Mouse (Mus musculus) activated CD4-positive, CD25-positive, alpha-beta regulatory T cell, adult 4 months (primary cell): ENCODE data around the gene Tet2. TPM values are rescaled to one million over a fixed set of nuclear protein-coding genes. Genes with fewer than 3 reads are reported as not detected.
"Not testable (repeated sequence)": the region's sequence is repeated elsewhere in the genome, so short reads cannot be mapped to it uniquely, and the experiment has no call there.

Experiments used
- ATAC-seq: one replicate; pipeline ENCODE4 v1.8.0; 2017
- polyA plus RNA-seq, 2 experiments: library from polyadenylated mRNA; unstranded; fragments of 100-300 nt; shearing (Covaris generic); gene quantifications; one replicate each; pipeline ENCODE4 v1.2.1; 2017

Gene Tet2
- polyA plus RNA-seq, 2 experiments from 2014 or later = 36.7 to 44.6 TPM

- ATAC-seq = no peak
Measured at GRCm38 (mm10) chr3:133548613-133549012, 3.7 kb upstream of the Tet2 start.

DNA sequence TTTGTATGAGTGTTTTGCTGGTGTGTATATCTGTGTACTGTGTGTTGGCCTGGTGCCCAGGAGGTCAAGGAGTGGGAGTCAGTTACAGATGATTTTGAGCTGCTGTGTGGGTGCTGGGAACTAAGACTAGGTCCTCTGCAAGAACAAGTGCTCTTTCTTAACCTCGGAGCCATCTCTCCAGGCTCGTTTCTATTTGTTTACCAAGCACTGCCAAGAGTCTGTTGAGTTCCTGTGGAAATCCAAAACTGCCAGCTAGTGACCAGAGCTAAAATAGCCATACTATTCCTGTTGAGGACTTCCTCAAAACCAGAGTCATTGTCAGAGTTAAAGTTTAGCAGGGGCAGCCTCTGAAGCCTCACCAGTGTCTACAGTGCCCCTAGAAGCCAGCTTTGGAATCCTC is 1.9 kb upstream of the Tet2 start:
- no peak for ATAC-seq

- peak; percentile 0 for ATAC-seq
Measured at GRCm38 (mm10) chr3:133545304-133545666, 346 bp upstream of the Tet2 start.

GRCm38 (mm10) chr3:133544131-133544550 is 798 bp downstream of the Tet2 start:
- ATAC-seq = peak; percentile 89

- ATAC-seq = no peak
Measured at GRCm38 (mm10) chr3:133543101-133544020, 1.6 kb downstream of the Tet2 start.

DNA sequence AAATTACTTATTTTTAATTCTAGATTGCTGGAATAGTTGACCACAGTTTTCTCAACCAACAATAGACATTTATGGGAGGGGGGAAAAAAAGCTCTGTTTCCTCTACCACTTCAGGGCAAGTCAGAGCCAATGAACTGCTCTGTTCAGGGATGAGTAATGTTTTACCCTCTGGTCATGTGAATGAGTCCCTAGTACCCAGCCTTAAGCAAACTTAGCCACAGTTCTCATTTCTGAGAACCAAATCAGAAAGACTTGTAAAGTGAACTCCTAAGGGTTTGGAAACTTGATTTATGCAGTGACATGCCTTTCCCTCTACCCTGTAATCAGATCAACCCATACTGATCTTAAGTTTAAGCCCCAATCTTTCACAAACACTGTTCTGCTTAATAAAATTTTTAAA is 2.9 kb downstream of the Tet2 start:
- no peak for ATAC-seq

- no peak for ATAC-seq
Measured at GRCm38 (mm10) chr3:133541000-133541399, 3.9 kb downstream of the Tet2 start.

GRCm38 (mm10) chr3:133539991-133540390 is 4.9 kb downstream of the Tet2 start:
- no peak for ATAC-seq

DNA sequence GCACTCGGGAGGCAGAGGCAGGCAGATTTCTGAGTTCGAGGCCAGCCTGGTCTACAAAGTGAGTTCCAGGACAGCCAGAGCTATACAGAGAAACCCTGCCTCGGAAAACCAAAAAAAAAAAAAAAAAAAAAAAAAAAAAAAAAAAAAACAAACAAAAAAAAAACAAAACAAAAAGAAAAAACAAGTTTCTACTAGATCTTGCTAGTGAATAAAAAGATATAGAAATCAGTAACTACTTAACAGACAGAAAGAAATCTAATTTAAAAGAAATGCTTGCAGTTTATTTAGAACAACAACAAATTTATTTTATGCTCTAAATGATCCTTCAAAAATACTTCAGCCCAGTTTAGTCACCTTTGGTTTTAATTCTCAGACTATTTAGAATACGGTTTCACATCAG is 6.4 kb downstream of the Tet2 start:
- not testable (repeated sequence) for ATAC-seq

DNA sequence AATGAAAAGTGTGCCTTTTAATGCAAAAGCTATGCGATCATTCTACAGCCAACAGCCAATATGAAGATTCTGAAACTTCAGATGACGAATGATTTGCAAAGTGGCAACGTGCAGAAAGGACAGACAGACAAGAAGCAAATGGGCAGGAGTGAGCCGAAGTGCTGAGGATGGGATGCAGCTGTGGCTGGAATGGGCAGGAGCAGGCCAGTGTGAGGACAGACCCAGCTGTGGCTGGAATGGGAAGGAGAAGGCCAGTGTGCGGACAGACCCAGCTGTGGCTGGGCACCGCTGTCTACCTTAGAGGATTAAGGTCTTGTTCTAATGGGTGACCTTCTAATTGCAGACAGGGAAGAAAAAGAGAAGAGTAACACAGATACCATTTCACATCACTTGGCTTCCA is 9.3 kb downstream of the Tet2 start:
- ATAC-seq = no peak

DNA sequence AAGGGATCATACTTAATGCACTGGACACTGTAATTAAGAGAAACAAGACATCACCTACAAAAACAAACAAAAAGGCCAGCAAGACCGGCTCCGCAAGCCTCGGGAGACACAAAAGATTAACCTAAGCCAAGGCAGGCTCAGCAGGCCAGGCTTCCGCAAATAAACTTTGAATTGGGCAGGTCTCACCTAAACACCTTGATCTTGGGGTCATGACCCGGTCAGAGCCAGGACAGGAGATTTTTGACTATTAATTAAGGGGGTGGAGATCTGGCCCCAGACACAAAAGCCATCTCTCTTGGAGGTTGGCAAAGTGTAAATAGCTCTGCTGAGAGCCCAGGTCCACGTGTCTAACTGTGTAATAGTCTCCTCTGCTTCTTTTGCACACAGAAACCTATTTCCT is 10.9 kb downstream of the Tet2 start:
- ATAC-seq = no peak

GRCm38 (mm10) chr3:133533272-133533995 is 11.5 kb downstream of the Tet2 start:
- no peak for ATAC-seq

DNA sequence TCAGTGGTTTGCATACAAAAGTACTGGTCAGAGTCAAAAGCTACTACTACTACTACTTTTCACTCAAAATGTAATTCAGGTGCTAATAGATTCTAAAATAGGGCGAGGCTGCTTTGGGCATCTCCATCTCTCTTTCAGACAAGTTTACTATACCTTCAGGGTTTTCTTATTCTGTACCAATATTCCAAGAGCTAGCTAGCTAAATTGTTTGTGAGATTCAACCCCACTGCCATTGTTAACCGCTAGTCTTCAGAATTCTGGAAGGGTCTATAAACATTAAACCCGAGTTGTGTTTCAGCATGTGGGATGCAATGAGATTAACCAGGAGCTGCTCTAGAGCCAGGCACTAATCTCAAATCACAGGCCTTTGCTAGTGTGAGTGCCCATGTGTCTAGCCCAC is 12.1 kb downstream of the Tet2 start:
- ATAC-seq = no peak

DNA sequence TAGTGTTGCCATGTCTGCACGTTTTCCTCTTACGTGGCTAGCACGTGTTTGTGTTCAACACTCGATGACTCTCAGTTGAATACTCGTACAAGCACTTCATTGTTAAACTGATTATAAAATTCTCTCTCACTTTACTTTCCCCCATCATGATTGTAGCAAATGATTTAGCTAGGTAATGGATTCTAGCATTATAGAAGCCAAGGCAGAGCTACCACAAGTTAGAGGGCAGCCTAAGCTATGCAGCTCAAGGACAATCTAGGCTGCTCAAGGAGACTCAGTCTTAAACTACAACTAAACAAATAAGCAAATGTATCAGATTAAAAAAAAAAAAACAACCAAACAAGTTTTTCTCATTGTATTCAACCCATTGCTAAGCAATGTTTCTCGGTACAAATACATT is 12.7 kb downstream of the Tet2 start:
- no peak for ATAC-seq

DNA sequence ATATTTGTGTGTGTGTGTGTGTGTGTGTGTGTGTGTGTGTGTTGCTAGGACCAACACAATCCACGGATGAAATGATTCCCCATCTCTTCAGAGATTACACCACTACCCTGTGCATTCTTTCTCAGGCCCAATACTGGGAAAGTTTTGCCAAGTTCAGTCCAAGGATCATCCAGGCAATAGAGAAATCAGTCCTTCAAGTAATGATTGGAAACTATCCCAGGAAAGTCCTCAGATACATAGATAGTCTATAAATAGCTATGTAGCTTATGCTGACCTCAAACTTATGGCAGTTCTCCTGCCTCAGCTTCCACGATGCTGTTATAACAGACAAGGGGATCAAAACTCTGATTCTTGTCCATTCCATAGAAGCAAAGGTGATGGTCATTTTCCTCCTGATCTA is 13.8 kb downstream of the Tet2 start:
- ATAC-seq = no peak

- ATAC-seq = no peak
Measured at GRCm38 (mm10) chr3:133530664-133531063, 14.3 kb downstream of the Tet2 start.

DNA sequence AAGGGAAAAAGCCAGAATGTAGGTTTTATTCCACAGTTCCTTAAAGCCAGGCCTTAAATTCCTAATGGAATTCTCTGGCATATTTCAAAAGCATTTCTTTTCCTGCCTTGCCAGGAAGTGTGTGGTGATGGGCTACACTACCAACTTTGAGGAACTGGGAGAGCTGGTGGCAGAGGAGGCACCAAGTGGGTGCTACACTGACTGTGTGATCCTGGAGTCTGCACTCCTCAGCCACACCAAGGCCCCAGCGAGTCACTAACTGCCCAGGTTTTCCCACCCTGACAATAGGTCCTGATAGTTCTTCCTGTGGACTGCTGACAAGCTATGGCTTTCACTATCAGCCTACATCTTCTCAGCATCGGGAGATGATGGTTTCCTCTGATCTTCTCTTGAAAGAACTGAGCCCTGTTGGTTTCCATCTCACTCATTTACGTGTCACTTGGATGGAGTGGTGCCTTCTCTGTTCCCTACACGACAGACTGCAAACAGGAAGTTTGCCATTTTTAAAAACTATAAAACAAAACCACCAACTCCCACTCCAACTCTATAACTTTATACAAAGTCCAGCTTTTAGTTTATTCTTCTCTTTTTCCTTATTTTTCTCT is 18.7 kb downstream of the Tet2 start:
- ATAC-seq = peak; percentile 71

GRCm38 (mm10) chr3:133525578-133525977 is 19.4 kb downstream of the Tet2 start:
- no peak for ATAC-seq

- ATAC-seq = no peak
Measured at GRCm38 (mm10) chr3:133524341-133525050, 20.4 kb downstream of the Tet2 start.

- ATAC-seq = no peak
Measured at GRCm38 (mm10) chr3:133523191-133523590, 21.7 kb downstream of the Tet2 start.

GRCm38 (mm10) chr3:133522289-133522688 is 22.6 kb downstream of the Tet2 start:
- no peak for ATAC-seq

- ATAC-seq = no peak
Measured at GRCm38 (mm10) chr3:133518801-133519200, 26.1 kb downstream of the Tet2 start.

GRCm38 (mm10) chr3:133518116-133518515 is 26.8 kb downstream of the Tet2 start:
- ATAC-seq = no peak
